Mouse (Mus musculus) heart, adult 2 months (tissue): ENCODE results near the gene Srsf1.

Source experiments
- CTCF ChIP-seq: fragments of 200-600 bp; IDR thresholded peaks from 2 replicates; pipeline ENCODE4 v1.8.1; 2022; ENCODE audit warnings: antibody characterized with exemption, mild to moderate bottlenecking, moderate library complexity
- EP300 ChIP-seq: fragments of 200-500 bp; IDR thresholded peaks from 2 replicates; pipeline ENCODE4 v1.6.1; 2011; ENCODE audit warnings: low read depth, low read length, control low read depth; ENCODE audit not compliant: insufficient read depth
- POLR2A ChIP-seq: fragments of 200-500 bp; IDR thresholded peaks from 2 replicates; pipeline ENCODE4 v1.6.1; 2011; ENCODE audit warnings: mild to moderate bottlenecking, low read depth, low read length, control low read depth; ENCODE audit not compliant: insufficient read depth

DNA sequence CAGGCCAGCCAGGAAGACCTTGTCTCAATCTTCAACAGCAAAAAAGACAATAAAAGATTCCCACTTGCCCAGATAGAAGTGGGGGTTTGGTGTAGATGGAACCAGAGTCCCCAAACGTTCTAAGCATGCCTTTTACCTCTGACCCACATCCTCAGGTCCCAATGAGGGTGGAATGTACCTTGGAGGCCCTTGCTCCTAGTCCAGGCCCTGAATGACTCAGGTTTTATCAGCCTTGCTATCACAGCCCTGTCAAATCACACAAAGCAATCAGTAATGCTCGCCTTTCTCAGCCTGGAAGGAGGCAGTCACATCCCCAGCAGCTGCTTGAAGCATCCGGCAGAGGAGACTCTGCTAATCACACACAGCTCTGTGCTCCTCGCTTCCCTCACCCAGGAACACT is 44.4 kb upstream of the Srsf1 start:
- TF ChIP-seq CTCF = no peak
- TF ChIP-seq POLR2A = no peak
- no peak for TF ChIP-seq EP300
